Mouse (Mus musculus) neural tube, embryonic 11.5 days (tissue): Measurements from ENCODE around the gene Pttg1ip. TPM values are rescaled to one million over a fixed set of nuclear protein-coding genes. Genes with fewer than 3 reads are reported as not detected.

ENCODE experiments used
- ATAC-seq: fragments of 200-750 bp; cut with Nextera tagmentation; 2 replicates; pipeline ENCODE4 v1.8.0; 2017; ENCODE audit warnings: moderate number of reproducible peaks, mild to moderate bottlenecking, moderate TSS enrichment, moderate library complexity; ENCODE audit not compliant: insufficient read depth, low FRiP score, low TSS enrichment
- DNase-seq: peaks from one replicate; pipeline ENCODE4 v3.0.0-alpha.2; 2015; ENCODE audit warnings: low spot score
- H3K27ac ChIP-seq: fragments of 300-500 bp; sonication (generic); 2 replicates; pipeline ENCODE4 v1.5.1; 2014; ENCODE audit warnings: low read depth, mild to moderate bottlenecking, low read length
- H3K27me3 ChIP-seq: fragments of 300-500 bp; sonication (generic); 2 replicates; pipeline ENCODE4 v1.6.1; 2014; ENCODE audit warnings: mild to moderate bottlenecking, low read length, mixed read lengths; ENCODE audit not compliant: control insufficient read depth, insufficient read depth
- H3K36me3 ChIP-seq: fragments of 300-500 bp; sonication (generic); 2 replicates; pipeline ENCODE4 v1.6.1; 2014; ENCODE audit warnings: mild to moderate bottlenecking, low read length, moderate library complexity, mixed read lengths; ENCODE audit not compliant: control insufficient read depth, insufficient read depth
- H3K4me1 ChIP-seq: fragments of 300-500 bp; sonication (generic); 2 replicates; pipeline ENCODE4 v1.6.1; 2014; ENCODE audit warnings: low read length, mixed read lengths; ENCODE audit not compliant: control insufficient read depth, insufficient read depth
- H3K4me2 ChIP-seq: fragments of 300-500 bp; sonication (generic); 2 replicates; pipeline ENCODE4 v1.6.1; 2014; ENCODE audit warnings: low read depth, mild to moderate bottlenecking, moderate library complexity
- H3K4me3 ChIP-seq: fragments of 300-500 bp; sonication (generic); 2 replicates; pipeline ENCODE4 v1.5.1; 2014; ENCODE audit warnings: low read depth, low read length
- H3K9ac ChIP-seq: fragments of 300-500 bp; sonication (generic); 2 replicates; pipeline ENCODE4 v1.6.1; 2014; ENCODE audit warnings: mild to moderate bottlenecking, low read length
- H3K9me3 ChIP-seq: fragments of 300-500 bp; sonication (generic); 2 replicates; pipeline ENCODE4 v1.6.1; 2016; ENCODE audit warnings: low read length; ENCODE audit not compliant: control insufficient read depth
- WGBS: fragments of 180-500 bp; shearing (Covaris S2); extraction: QIAGEN DNeasy Blood & Tissue Kit; methylation state at CpG from one replicate; pipeline ENCODE4 v1.1.7; 2014; 5-methylcytosine and 5-hydroxymethylcytosine counted together
- polyA plus RNA-seq: library from polyadenylated mRNA; unstranded; fragments of >200 nt; fragmentation: Nextera tagmentation; extraction: Ambion mirVana; gene quantifications from 2 replicates; pipeline ENCODE4 v1.2.1, GENCODE M21; 2014

Gene Pttg1ip
- polyA plus RNA-seq, 1 experiment from 2014 or later, result 72.1 TPM

DNA sequence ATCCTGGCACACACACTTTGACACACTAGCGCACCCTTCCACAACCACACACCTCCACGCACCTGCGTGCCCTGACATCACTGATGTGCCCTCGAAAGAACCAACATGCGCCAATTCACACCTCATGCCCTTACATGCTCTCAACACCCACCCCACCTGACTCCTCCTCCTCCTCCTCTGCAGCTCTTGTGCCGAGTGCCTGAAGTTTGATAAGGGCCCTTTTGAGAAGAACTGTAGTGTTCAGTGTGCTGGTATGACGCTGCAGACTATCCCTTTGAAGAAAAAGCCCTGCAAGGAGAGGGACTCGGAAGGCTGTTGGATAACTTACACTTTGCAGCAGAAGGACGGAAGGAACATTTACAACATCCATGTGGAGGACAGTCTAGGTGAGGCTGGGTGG is 20.7 kb upstream of the Pttg1ip start:
- DNase-seq, result no peak
- no peaks in the 10 kb centered on the region for H3K4me1 ChIP-seq
- ATAC-seq, result no peak
- H3K9ac ChIP-seq, result no peak overlapping the region
- no peaks in the 10 kb centered on the region for H3K27me3 ChIP-seq
- 90% methylated on average over 9 of the region's 9 CpGs for WGBS
- H3K36me3 ChIP-seq, result no peaks in the 10 kb centered on the region
- H3K4me2 ChIP-seq, result no peak overlapping the region
- H3K9me3 ChIP-seq, result no peaks in the 10 kb centered on the region
- no peak overlapping the region for H3K4me3 ChIP-seq
- no peak overlapping the region for H3K27ac ChIP-seq

DNA sequence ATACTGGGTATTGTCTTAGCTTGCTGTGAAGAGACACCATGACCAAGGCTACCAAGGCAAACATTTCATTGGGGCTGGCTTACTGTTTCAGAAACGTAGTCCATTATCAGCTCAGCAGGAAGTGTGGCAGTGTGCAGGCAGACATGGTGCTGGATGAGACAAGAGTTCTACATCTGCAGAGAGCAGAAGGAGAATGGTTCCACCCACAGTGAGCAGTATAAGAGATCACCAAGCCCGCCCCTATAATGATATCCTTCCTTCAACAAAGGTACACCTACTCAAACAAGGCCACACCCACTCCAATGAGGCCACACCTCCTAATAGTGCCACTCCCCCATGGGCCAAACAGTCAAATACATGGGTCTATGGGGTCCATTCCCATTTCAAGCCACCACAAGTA is 20.0 kb upstream of the Pttg1ip start:
- no peak overlapping the region for H3K4me2 ChIP-seq
- WGBS, result 72% methylated on average over 2 of the region's 2 CpGs
- DNase-seq (no peak), ATAC-seq (no peak)
- no peaks in the 10 kb centered on the region for H3K4me1 ChIP-seq
- H3K9ac ChIP-seq, result no peak overlapping the region
- H3K4me3 ChIP-seq, result no peak overlapping the region
- no peaks in the 10 kb centered on the region for H3K27me3 ChIP-seq
- no peaks in the 10 kb centered on the region for H3K9me3 ChIP-seq
- H3K27ac ChIP-seq, result no peak overlapping the region
- no peaks in the 10 kb centered on the region for H3K36me3 ChIP-seq

DNA sequence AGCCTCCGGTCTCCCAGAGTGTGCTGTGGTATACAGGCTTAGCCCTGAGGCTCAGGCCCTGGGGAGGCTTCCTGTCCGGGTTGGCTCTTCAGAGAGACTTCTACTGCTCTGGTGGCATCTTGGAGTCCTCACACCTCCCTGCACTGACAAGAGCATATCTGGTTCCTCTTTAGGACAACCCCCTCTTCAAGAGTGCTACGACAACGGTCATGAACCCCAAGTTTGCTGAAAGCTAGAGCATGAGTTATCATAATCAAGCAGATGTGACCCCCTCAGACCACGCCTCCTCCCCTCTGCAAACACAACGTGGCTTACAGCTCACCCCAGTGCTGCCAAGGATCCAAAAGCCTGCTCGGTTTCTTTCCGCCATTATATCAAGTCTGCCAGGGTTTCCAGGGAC is 16.5 kb upstream of the Pttg1ip start:
- Histone ChIP-seq H3K9ac (no peak overlapping the region), H3K4me3 (no peak overlapping the region), H3K27ac (no peak overlapping the region), H3K27me3 (no peaks in the 10 kb centered on the region), H3K36me3 (no peaks in the 10 kb centered on the region), H3K4me2 (no peak overlapping the region), H3K9me3 (no peaks in the 10 kb centered on the region), H3K4me1 (no peaks in the 10 kb centered on the region)
- DNase-seq (no peak), ATAC-seq (no peak)
- WGBS, result 90% methylated on average over 8 of the region's 8 CpGs

DNA sequence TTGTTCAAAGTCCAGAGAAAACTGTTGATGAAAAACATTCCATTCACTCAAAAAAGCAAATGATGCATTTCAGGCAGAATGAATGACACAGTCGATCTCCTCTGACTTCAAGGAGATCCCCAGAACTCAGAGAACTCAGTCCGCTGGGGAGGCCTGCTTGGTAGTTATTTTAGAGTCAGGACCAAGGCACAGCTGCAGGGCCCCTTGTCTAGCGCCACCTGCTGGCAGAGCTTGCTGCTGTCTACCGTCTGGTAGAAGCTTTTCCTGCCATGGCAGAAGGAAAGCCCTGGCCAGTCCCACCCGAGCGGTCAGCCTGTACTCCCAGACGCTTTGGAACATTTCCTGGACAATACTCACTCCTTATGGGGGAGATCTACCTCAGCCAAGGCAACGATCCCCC is 14.9 kb upstream of the Pttg1ip start:
- Histone ChIP-seq H3K9me3 (no peaks in the 10 kb centered on the region), H3K36me3 (no peaks in the 10 kb centered on the region), H3K4me3 (no peak overlapping the region), H3K9ac (no peak overlapping the region), H3K27me3 (no peaks in the 10 kb centered on the region), H3K4me1 (no peaks in the 10 kb centered on the region), H3K27ac (no peak overlapping the region), H3K4me2 (no peak overlapping the region)
- no peak for ATAC-seq
- 39% methylated on average over 8 of the region's 8 CpGs for WGBS
- peak; percentile 53 for DNase-seq

DNA sequence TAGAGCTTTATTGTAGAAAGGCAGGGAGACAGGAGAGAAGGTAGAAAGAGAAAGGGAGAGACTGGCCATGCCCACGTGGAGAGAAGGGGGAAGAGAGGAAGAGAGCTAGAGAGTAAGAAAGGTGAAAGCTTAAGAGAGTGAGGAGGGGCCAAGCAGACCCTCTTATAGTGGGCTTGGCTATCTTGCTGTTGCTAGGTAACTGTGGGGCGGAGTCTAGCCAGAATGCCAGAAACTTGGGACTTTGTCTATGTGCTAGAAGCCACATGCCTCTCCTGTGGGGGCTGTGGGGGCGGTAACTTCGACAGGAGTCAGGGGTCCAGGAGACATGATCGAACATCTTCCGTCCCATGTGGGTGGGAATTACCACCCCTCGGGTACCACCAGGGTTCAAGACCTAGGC is 12.0 kb upstream of the Pttg1ip start:
- no peak overlapping the region for H3K4me2 ChIP-seq
- WGBS, result 45% methylated on average over 7 of the region's 7 CpGs
- no peak for DNase-seq
- H3K9me3 ChIP-seq, result no peaks in the 10 kb centered on the region
- no peak overlapping the region for H3K9ac ChIP-seq
- no peak overlapping the region for H3K4me3 ChIP-seq
- H3K27ac ChIP-seq, result no peak overlapping the region
- no peak for ATAC-seq
- no peaks in the 10 kb centered on the region for H3K36me3 ChIP-seq
- H3K4me1 ChIP-seq, result no peaks in the 10 kb centered on the region
- H3K27me3 ChIP-seq, result no peaks in the 10 kb centered on the region

DNA sequence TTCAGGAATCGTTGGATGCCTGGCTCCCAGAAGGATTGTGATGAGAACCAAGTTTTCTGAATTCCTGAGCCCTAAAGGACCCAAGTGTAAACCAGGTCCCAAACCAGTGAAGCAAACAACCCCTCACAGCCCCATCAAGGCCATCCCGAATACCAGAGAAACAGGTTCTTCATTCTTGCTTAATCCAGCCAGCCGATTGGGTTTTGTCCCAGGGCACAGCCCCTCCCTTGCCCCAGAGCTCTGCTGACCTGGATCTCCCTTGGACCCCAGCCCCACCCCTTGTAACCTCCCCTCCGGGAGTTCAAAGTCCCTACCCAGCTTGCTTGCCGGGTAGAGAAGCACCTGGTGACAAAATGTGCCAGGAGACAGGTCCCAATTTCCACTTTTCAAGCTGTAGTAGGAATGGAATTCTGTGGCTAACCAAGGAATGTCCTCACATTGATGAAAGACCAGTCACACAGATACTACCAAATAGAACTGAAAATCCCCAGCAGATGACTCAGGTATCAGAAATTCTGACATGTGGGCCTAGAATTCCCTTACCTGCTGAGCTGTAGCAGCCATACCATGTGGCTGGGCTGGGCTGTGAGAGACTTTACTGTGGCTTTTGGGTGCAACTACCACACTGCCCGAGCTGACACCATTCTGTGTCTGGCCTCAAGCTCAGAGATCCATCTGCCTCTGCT is 11.4 kb upstream of the Pttg1ip start:
- H3K27me3 ChIP-seq, result no peaks in the 10 kb centered on the region

DNA sequence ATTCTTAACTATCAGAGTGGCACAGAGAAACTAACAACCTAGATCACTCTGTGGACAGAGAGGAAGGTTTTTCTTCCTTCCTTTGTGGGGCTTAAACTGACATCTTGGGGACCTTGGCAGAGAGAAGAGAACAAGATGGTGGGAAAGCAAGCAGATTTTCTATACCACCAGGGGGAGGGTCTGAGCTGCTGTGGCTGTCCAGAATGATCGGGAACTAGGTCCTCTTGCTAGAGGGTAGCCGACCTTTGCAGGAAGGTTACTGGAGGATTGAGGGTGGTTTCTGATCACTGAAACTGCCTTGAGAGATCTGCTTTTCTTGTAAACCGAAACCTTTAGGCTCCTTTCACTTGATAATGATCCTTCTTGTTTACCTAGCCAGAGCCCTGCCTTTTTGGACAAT is 9.3 kb upstream of the Pttg1ip start:
- no peaks in the 10 kb centered on the region for H3K4me1 ChIP-seq
- no peak for ATAC-seq
- H3K4me2 ChIP-seq, result no peak overlapping the region
- no peaks in the 10 kb centered on the region for H3K36me3 ChIP-seq
- H3K9ac ChIP-seq, result no peak overlapping the region
- 35% methylated on average over 3 of the region's 3 CpGs for WGBS
- no peak overlapping the region for H3K27ac ChIP-seq
- no peak for DNase-seq
- H3K27me3 ChIP-seq, result no peaks in the 10 kb centered on the region
- no peaks in the 10 kb centered on the region for H3K9me3 ChIP-seq
- H3K4me3 ChIP-seq, result no peak overlapping the region

More for the DNA sequence above, 11.4 kb upstream of the Pttg1ip start:
- Histone ChIP-seq H3K36me3 (no peaks in the 10 kb centered on the region), H3K9ac (no peak overlapping the region), H3K4me2 (no peak overlapping the region), H3K4me3 (no peak overlapping the region), H3K9me3 (no peaks in the 10 kb centered on the region), H3K4me1 (no peaks in the 10 kb centered on the region), H3K27ac (no peak overlapping the region)
- ATAC-seq, result no peak
- DNase-seq, result no peak
- 58% methylated on average over 6 of the region's 6 CpGs for WGBS

DNA sequence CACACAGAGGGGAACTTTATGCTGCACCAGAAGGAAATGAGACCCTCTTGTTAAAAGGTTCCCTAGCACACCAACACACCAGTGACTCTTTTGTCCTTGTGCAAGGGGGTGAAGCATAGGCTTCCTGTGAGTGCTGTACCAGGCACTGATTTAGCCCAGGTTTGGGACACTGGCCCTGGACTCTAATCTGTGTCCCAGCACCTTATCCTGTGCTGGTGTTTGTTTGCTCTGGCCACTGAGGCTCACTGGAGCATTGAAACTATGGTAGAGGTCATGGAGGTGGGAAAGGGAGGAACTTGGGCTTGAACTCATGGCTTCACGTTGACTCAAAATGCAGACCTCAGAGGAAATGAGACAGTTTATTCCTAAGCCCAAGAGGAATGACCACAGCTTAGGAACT is 8.4 kb upstream of the Pttg1ip start:
- 88% methylated on average over 1 of the region's 1 CpGs for WGBS
- Histone ChIP-seq H3K36me3 (no peaks in the 10 kb centered on the region), H3K4me2 (no peak overlapping the region), H3K9ac (no peak overlapping the region), H3K27me3 (no peaks in the 10 kb centered on the region), H3K27ac (no peak overlapping the region), H3K4me1 (no peaks in the 10 kb centered on the region), H3K9me3 (no peaks in the 10 kb centered on the region), H3K4me3 (no peak overlapping the region)
- ATAC-seq (no peak), DNase-seq (no peak)

DNA sequence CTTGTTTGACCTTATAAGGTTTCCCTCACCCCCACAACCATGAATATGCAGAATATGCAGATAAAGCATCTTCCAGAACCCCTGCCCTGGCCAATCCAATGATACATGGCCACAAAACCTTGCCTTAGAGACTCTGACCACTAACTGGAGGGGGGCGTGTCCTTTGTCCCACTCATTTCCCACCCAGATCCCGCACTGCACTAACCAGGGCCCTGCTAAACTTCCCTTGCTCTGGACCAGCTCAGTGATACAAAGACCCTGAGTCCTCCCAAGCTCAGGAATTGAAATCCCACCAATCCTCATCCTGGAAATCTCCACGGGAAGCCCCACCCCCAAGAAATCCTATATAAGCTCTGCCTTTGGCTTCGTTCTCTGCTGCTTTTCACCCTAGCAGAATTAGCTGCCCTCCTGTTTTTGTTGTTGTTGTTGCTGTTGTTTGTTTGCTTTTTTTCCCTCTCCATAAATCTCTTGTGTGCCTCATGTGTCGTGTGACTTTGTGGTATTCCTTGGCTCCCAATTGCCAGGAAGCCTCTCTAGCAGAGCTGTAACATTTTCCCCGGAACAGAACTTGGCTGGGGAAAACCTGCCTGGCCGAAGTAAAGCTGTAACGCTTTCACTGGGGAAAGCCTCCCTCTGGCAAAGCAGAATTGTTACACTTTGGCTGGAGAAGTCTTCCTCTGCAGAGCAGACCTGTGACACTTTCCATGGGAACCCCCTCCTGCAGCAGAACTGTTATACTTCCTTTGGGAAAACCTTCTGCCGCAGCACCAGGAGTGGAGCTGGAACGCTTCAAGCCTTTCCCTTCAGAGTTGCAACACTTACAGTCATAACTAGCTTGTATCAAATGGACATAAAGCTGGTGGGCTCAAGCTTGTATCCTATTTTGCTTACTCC is 1.2 kb upstream of the Pttg1ip start:
- Histone ChIP-seq H3K4me1 (peaks cover 6% of the 10 kb centered on the region), H3K4me3 (no peak overlapping the region), H3K27ac (no peak overlapping the region), H3K4me2 (no peak overlapping the region), H3K9me3 (no peaks in the 10 kb centered on the region), H3K9ac (no peak overlapping the region), H3K27me3 (no peaks in the 10 kb centered on the region), H3K36me3 (no peaks in the 10 kb centered on the region)
- ATAC-seq (no peak), DNase-seq (no peak)
- 63% methylated on average over 10 of the region's 10 CpGs for WGBS
